Mouse (Mus musculus) liver (tissue): ENCODE measurements around the gene Klhl29.

Experiments used
- DNase-seq: peaks from one replicate; pipeline ENCODE4 v3.0.0-alpha.2; 2020; ENCODE audit warnings: mixed read lengths

The Klhl29 gene

GRCm38 (mm10) chr12:5375616-5376461, at the start of gene Klhl29:
Klhl29 (minus strand) TSS chr12:5375682.
- peak; percentile 78 for DNase-seq

GRCm38 (mm10) chr12:5425276-5425675, 49.8 kb upstream of the Klhl29 start:
- no peak for DNase-seq

DNA sequence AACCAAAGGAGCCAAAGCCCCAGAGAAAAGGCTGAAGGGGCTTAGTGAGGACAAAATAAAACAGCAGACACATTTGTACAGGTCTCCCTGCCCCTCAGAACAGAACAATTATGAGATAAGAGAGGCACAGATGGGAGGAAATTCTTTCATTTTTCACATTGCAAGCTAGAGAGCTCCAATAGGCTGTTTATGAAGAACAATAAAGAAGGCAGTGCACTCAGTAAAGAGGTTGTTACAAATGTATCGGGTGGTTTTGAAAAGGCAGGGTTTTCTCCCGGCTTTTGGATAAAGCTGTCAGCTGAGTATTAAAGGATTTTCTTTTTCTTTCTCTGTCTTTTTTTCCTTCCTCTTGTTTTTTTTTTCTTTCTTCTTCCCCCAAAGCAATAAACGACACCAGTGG, 40.3 kb upstream of the Klhl29 start:
- no peak for DNase-seq

DNA sequence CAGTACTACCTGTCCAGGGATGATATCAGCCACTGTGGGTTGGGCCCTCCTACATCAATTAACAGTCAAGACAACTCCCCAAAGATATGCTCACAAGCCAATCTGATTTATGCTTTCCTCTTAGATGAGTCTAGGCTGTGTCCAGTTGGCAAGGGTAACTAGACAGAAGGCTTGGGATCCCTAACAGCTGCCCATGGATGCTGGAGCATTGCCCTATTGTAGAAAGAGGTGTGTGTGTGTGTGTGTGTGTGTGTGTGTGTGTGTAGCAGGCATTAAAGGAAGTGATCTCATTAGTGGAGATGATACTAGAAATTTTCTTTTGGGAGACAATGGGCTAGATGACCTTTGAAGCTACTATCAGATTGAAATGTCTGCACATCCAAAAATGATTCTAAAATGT, 38.5 kb upstream of the Klhl29 start:
- DNase-seq = no peak

DNA sequence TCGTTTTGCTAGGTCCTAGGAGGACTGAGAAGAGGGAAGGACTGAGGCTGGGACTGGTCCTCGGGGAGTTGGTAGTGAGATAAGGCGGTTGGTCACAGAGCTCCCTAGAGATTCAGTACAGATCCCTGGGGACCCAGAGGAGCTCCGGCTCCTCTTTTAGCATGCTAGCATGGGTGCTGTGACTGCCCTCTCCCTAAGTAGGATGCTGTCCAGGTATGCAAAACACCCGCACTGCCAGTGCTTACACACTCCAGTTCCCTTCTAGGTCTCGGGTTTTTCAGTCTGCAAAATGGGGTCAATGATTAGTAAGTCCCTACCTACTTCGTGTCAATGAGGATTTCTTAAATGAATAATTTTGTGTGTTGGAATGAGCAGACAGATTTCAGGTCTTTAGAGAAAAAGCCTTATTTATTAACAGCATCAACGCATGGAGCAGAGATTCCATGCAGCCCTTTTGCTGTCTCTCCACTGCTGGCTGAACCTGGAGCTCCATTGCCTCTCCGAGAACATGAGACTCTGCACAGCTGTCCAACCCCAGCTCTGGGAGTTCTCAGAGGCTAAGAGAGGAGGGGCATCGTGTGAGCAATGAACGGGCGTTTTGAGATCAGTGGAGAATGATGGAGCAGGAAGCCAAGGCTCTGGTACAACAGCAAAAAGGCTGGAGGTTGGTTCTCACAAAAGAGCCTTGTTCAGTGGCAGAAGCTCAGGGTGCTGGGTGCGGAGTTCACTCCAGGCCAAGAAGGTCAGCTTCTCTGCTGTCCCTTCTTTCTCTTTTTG, 36.5 kb upstream of the Klhl29 start:
- DNase-seq = no peak

GRCm38 (mm10) chr12:5411346-5411745, 35.9 kb upstream of the Klhl29 start:
- DNase-seq = no peak

GRCm38 (mm10) chr12:5410391-5411115, 35.1 kb upstream of the Klhl29 start:
- peak; percentile 77 for DNase-seq

DNA sequence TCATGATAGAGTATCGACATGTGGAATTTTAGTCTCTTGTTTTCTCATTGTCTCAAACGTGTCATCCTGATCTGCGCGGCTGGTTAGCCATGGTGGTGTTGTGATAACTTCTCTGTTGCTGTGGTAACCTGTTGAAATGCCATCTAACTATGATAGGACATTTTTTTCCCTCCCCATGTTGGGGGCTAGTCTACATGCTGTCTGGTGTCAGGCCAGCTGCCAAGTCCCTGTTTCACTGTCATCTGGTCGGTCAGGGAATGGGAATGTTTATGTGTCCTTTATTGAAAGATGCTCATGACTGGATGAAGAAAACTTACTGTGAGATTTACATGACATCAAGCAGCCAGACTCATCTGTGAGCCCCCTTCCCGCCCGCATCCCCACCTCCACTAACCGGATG, 31.7 kb upstream of the Klhl29 start:
- DNase-seq = no peak

DNA sequence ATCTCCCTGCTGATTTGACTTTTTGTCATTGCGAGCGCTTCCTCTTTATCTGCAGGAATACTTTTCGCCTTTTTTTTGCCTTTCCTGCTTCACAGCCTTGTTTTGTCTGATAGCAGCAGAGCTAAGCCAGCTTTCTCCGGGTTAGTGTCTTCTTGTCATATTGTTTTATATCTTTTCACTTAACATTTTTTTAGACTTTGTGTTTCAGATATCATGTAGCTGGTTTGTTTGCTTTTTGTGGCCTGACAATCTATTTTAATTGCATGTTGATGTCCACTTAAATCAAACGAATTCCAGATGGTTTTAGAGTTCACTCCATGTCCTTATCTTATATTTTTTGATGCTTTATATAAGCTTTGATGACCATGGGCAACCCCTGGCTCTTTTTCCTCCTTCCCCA, 21.9 kb upstream of the Klhl29 start:
- DNase-seq = no peak

DNA sequence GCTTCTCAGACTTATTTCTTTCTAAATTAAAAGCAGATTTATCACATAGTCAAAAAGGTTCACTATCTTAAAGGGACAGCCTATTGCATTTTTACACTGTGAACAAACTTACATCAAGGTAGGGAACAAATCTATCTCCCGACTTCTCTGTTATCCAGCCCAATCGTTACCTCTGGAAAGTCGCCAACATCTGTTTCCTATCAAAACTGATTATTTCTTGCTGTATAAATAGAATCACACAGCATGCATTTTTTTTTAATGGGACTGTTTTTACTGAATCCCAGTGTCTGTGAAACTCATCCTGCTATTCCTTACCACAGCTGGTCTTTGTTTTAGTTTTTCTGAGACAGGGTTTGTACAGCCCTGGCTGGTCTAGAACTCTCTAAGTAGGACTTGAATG, 19.7 kb upstream of the Klhl29 start:
- no peak for DNase-seq

- no peak for DNase-seq
Observed at GRCm38 (mm10) chr12:5387112-5387511, 11.6 kb upstream of the Klhl29 start.

DNA sequence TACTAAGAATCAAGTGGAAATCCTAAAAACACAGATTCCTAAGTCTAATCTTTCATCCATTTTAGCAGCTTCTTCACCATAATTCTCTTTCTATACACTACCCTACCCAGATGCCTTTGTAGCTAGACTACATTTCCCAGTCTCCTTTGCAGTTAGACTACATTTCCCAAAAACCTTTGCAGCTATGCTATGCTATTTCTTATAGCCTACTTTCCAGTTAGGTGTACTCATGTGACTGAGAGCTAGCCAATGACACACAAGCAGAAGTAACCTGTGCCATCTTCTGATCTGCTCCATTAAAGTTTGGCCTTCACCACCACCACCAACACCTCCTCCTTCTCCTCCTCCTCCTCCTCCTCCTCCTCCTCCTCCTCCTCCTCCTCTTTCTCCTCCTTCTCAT, 11.2 kb upstream of the Klhl29 start:
- DNase-seq = no peak

GRCm38 (mm10) chr12:5381694-5382093, 6.2 kb upstream of the Klhl29 start:
- no peak for DNase-seq

- no peak for DNase-seq
Observed at GRCm38 (mm10) chr12:5374684-5375615, 532 bp downstream of the Klhl29 start.

DNA sequence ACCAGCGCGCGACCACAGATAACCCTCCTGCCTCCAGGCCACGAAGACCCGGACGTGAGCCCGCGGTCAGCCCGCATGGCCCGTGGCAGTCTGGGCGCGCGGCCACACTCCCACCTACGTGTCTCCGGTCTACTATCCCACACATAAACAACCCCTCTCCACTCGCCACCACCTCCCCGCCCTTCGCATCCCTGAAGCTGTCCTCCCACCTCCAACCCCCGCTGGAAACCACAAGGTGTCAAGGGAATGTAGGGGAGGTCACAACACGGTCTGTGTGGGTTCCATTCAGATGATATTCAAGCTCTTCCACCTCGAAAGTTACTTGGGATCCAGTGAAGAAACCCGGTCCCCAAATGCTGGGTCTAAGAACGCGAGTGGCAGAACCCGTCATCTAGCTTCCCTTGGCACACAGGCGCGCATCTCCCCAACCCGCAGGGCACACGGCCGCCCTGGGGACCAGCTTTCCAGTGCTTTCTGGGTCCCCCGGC, 1.2 kb downstream of the Klhl29 start:
- no peak for DNase-seq

- peak; percentile 5 for DNase-seq
Observed at GRCm38 (mm10) chr12:5373641-5374195, 1.8 kb downstream of the Klhl29 start.

- no peak for DNase-seq
Observed at GRCm38 (mm10) chr12:5369396-5369795, 6.1 kb downstream of the Klhl29 start.

DNA sequence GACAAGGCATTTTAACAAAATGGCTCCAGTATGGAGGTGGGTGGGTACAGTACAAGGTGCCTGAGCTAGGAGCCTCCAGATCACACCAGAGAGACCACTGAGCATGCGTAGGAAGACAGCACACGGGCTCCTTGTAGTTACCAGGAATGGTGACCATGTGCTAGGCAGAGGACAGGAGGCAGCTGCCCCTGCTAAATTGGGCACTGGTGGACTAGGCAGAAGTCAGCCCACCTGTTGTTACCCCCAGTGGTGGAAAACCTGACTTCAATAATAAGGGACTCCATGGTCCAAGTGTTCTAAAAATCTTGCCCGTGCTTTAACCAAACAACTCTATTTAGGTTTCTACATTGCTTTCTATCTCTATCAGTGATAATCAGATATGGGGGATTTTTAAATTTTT, 10.6 kb downstream of the Klhl29 start:
- DNase-seq = no peak

- no peak for DNase-seq
Observed at GRCm38 (mm10) chr12:5363961-5364634, 11.4 kb downstream of the Klhl29 start.

GRCm38 (mm10) chr12:5359065-5359464, 16.4 kb downstream of the Klhl29 start:
- peak; percentile 15 for DNase-seq

DNA sequence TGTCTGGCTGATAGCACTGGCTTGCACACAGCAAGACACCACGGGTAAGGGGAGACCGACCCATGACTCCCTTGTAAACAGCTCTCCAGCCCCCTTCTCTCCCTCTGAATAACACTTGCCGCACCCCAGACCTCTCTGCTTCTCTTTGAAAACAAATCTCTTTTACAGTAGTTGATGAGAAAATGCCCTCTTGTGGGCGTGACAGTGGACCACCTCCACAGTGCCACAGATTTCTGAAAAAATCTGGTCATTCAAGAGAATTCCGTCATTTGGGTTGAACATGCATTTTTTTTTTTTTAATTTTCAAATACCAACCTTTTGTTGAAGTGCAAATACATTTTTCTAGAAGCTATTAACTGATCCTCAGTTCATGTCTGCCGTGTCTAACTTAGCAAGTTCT, 17.0 kb downstream of the Klhl29 start:
- no peak for DNase-seq
